Mouse (Mus musculus) frontal cortex, postnatal 36 days (tissue): ENCODE data around the gene Hscb.

ENCODE experiments used
- DNase-seq, 2 experiments: peaks; one replicate each; pipeline ENCODE4 v3.0.0; 2022; ENCODE audit warnings: low spot score in 2 of 2

The Hscb gene

GRCm38 (mm10) chr5:110831036-110831720 lies 8.4 kb downstream of the Hscb start:
- no peak for DNase-seq

GRCm38 (mm10) chr5:110827576-110827975 lies 12.0 kb downstream of the Hscb start:
- no peak for DNase-seq

GRCm38 (mm10) chr5:110826781-110827495 lies 12.6 kb downstream of the Hscb start:
- peak in 1 of 2 experiments; percentile 22 for DNase-seq

GRCm38 (mm10) chr5:110824421-110824820 lies 15.2 kb downstream of the Hscb start:
- DNase-seq = no peak

GRCm38 (mm10) chr5:110809667-110810325 lies 29.8 kb downstream of the Hscb start, which contains the start of gene Ulk1:
TSS of gene Ulk1 (minus strand) at chr5:110810097.
- peak; percentile 97 to 99 for DNase-seq

GRCm38 (mm10) chr5:110808821-110809666 lies 30.5 kb downstream of the Hscb start:
- peak in 1 of 2 experiments; percentile 18 for DNase-seq

GRCm38 (mm10) chr5:110808061-110808631 lies 31.4 kb downstream of the Hscb start:
- DNase-seq = peak; percentile 85 to 86

- DNase-seq = no peak
Observed at GRCm38 (mm10) chr5:110807453-110807852, 32.1 kb downstream of the Hscb start.

GRCm38 (mm10) chr5:110806676-110807075 lies 32.9 kb downstream of the Hscb start:
- DNase-seq = no peak

GRCm38 (mm10) chr5:110806154-110806553 lies 33.4 kb downstream of the Hscb start:
- no peak for DNase-seq

GRCm38 (mm10) chr5:110804012-110804743 lies 35.4 kb downstream of the Hscb start:
- no peak for DNase-seq

- no peak for DNase-seq
Observed at GRCm38 (mm10) chr5:110802809-110803208, 36.8 kb downstream of the Hscb start.

GRCm38 (mm10) chr5:110802186-110802585 lies 37.4 kb downstream of the Hscb start:
- no peak for DNase-seq

GRCm38 (mm10) chr5:110801036-110801624 lies 38.4 kb downstream of the Hscb start:
- no peak for DNase-seq

GRCm38 (mm10) chr5:110797696-110798095 lies 41.9 kb downstream of the Hscb start:
- no peak for DNase-seq

- DNase-seq = no peak
Observed at GRCm38 (mm10) chr5:110794363-110794762, 45.2 kb downstream of the Hscb start.

- DNase-seq = peak in 1 of 2 experiments; percentile 40
Observed at GRCm38 (mm10) chr5:110788684-110789083, 50.9 kb downstream of the Hscb start.

- peak; percentile 24 to 60 for DNase-seq
Observed at GRCm38 (mm10) chr5:110786081-110786835, 53.3 kb downstream of the Hscb start.

- DNase-seq = no peak
Observed at GRCm38 (mm10) chr5:110783150-110783549, 56.4 kb downstream of the Hscb start.
